Mouse (Mus musculus) spleen, adult 10 weeks (tissue): ENCODE measurements around the gene Cd200r2. TPM values are rescaled to one million over a fixed set of nuclear protein-coding genes. Genes with fewer than 3 reads are reported as not detected.

ENCODE experiments used
- polyA plus RNA-seq: library from polyadenylated mRNA; stranded (reverse); fragments of 350-450 nt; fragmentation: Illumina TruSeq; extraction: RNeasy Lipid Tissue Mini Kit (QIAGEN cat#74804); gene quantifications from one replicate; pipeline ENCODE4 v1.2.3, GENCODE M21; 2015; ENCODE audit warnings: low replicate concordance; ENCODE audit not compliant: insufficient read depth

The Cd200r2 gene
- polyA plus RNA-seq = not detected

DNA sequence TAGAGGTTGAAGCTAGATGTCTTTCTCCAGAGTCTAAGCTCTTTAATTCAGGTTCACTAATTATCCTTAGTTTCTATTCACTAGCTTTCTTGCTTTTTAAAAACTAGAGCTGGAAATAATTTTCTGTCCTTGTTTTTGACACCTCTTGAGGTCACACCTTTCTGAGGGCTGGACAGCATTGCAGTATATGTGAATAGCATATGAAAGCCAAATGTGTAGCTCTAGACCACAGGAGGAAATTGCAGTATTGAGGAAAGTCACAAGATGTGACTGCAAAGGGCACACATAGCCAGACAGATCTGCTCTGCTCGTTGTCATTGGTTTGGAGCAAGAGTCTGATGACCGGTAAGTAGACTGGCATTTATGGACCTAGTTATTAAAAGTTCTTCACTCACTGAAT lies at the start of gene Cd200r2:
Cd200r2 (plus strand) TSS at position 301 of the 400 bp plus-strand sequence.

DNA sequence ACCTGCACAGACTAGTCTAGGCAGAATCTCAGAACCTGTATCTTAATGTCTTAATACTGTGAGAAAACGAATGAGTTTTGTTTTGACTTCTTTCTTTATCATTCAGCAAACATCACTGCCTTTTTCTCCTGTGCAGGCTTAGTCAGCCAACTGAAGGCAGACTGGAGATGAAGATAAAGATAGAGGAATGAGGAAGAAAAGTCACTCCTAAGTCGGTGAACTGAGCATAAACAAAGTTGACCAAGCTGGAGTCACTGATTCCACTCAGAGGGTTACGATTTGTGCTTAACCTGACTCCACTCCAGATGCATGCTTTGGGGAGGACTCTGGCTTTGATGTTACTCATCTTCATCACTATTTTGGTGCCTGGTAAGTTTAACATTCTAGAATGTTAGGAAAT lies 76.6 kb downstream of the Cd200r2 start, which contains the start of gene Cd200r3:
Cd200r3 (plus strand) TSS at position 211 of the 400 bp plus-strand sequence.

Other genes starting within 250 kb of the Cd200r2 start
- gene Nepro, start 142.8 kb upstream of the Cd200r2 start, polyA plus RNA-seq = 20.2 TPM
- gene Gtpbp8, start 120.7 kb upstream of the Cd200r2 start, polyA plus RNA-seq = 19.7 TPM
- 15.8 TPM for gene Cd200r1, start 101.4 kb upstream of the Cd200r2 start, polyA plus RNA-seq
- gene Cd200r4, start 55.4 kb upstream of the Cd200r2 start, polyA plus RNA-seq = 4.6 TPM
- 2.0 TPM for gene Cd200r3, start 76.6 kb downstream of the Cd200r2 start, polyA plus RNA-seq
- 23.5 TPM for gene Ccdc80, start 226.3 kb downstream of the Cd200r2 start, polyA plus RNA-seq